Mouse (Mus musculus): Measurements from ENCODE around the gene Gpr179.

DNA sequence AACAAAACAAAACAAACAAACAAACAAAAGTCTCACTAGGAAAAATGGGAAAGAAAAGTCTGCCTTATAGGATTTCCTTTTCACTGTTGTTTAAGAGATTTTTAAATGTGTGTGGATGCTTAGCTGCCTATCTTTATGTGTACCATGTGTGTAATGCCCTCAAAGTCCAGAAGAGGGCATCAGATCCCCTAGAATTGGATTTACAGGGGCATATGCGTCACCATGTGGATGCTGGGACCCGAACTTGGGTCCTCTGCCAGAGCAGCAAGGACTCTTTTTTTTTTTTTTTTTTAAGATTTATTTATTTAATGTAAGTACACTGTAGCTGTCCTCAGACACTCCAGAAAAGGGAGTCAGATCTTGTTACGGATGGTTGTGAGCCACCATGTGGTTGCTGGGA lies 37.8 kb downstream of the Gpr179 start:
- TF ChIP-seq POLR2A (IDR thresholded peaks at IDR 0.05; ENCODE audit: borderline replicate concordance, insufficient read depth, low read length) = no peak
- TF ChIP-seq CTCF (IDR thresholded peaks at IDR 0.05; ENCODE audit: borderline replicate concordance, insufficient read depth, low read depth, low read length) = 0 out of 2 replicates have a peak, but pooled peaks have one; percentile 13
